Mouse (Mus musculus) midbrain, embryonic 14.5 days (tissue): ENCODE data around the gene Abl1. TPM values are rescaled to one million over a fixed set of nuclear protein-coding genes. Genes with fewer than 3 reads are reported as not detected.

Source experiments
- ATAC-seq: fragments of 200-750 bp; cut with Nextera tagmentation; 2 replicates; pipeline ENCODE4 v1.8.0; 2017; ENCODE audit warnings: moderate number of reproducible peaks, moderate library complexity; ENCODE audit not compliant: low FRiP score, low TSS enrichment
- DNase-seq: peaks from one replicate; pipeline ENCODE4 v3.0.0-alpha.2; 2015
- H3K27ac ChIP-seq: fragments of 300-500 bp; sonication (generic); replicated peaks from 2 replicates; pipeline ENCODE4 v1.5.1; 2014; ENCODE audit warnings: mild to moderate bottlenecking, low read depth, low read length, moderate library complexity
- H3K27me3 ChIP-seq: fragments of 300-500 bp; sonication (generic); 2 replicates; pipeline ENCODE4 v1.6.1; 2014; ENCODE audit warnings: low read length, control low read depth, mixed read lengths; ENCODE audit not compliant: control insufficient read depth, insufficient read depth
- H3K36me3 ChIP-seq: fragments of 300-500 bp; sonication (generic); 2 replicates; pipeline ENCODE4 v1.6.1; 2014; ENCODE audit warnings: low read length, control low read depth; ENCODE audit not compliant: control insufficient read depth, insufficient read depth
- H3K4me1 ChIP-seq: fragments of 300-500 bp; sonication (generic); 2 replicates; pipeline ENCODE4 v1.6.1; 2014; ENCODE audit warnings: mild to moderate bottlenecking, antibody characterized with exemption, low read length, control low read depth; ENCODE audit not compliant: control insufficient read depth, insufficient read depth
- H3K4me2 ChIP-seq: fragments of 300-500 bp; sonication (generic); 2 replicates; pipeline ENCODE4 v1.6.1; 2014; ENCODE audit warnings: mild to moderate bottlenecking, low read length, moderate library complexity
- H3K4me3 ChIP-seq: fragments of 300-500 bp; sonication (generic); replicated peaks from 2 replicates; pipeline ENCODE4 v1.5.1; 2014; ENCODE audit warnings: low read depth, low read length
- H3K9ac ChIP-seq: fragments of 300-500 bp; sonication (generic); replicated peaks from 2 replicates; pipeline ENCODE4 v1.6.1; 2014; ENCODE audit warnings: mild to moderate bottlenecking, low read length, moderate library complexity
- H3K9me3 ChIP-seq: fragments of 300-500 bp; sonication (generic); 2 replicates; pipeline ENCODE4 v1.6.1; 2016; ENCODE audit warnings: low read length, control low read depth, mixed read lengths; ENCODE audit not compliant: control insufficient read depth
- WGBS: fragments of 180-500 bp; shearing (Covaris S2); extraction: QIAGEN DNeasy Blood & Tissue Kit; methylation state at CpG from one replicate; pipeline ENCODE4 v1.1.7; 2014; 5-methylcytosine and 5-hydroxymethylcytosine counted together
- polyA plus RNA-seq: library from polyadenylated mRNA; unstranded; fragments of >200 nt; fragmentation: Nextera tagmentation; extraction: Ambion mirVana; gene quantifications from 2 replicates; pipeline ENCODE4 v1.2.1, GENCODE M21; 2014

The Abl1 gene
- 19.6 and 27.6 TPM in 2 replicates for polyA plus RNA-seq

- H3K9ac ChIP-seq: peak within 1 kb of the TSS; percentile 86
- H3K4me2 ChIP-seq: peak within 1 kb of the TSS; percentile 86
- under 1% methylated on average over 64 of the region's 64 CpGs for WGBS
- ATAC-seq (peak; percentile 99), DNase-seq (peak; percentile 97)
- no peaks in the 10 kb centered on the region for H3K27me3 ChIP-seq
- H3K27ac ChIP-seq: peak within 1 kb of the TSS; percentile 94
- no peaks in the 10 kb centered on the region for H3K9me3 ChIP-seq
- H3K4me3 ChIP-seq: peak within 1 kb of the TSS; percentile 94
- peaks cover 32% of the 10 kb centered on the region for H3K4me1 ChIP-seq
- 0 out of 2 replicates have a peak, but pooled peaks cover 2% of the 10 kb centered on the region for H3K36me3 ChIP-seq
Measured at GRCm38 (mm10) chr2:31688074-31688925, at the start of gene Abl1. Gene Abl1, plus strand, starts transcription at chr2:31688376.

- peak overlapping the region; percentile 49 for H3K4me2 ChIP-seq
- H3K36me3 ChIP-seq: no peaks in the 10 kb centered on the region
- DNase-seq (peak; percentile 49), ATAC-seq (no peak)
- peak overlapping the region; percentile 23; the same call in 1 of the 2 replicates for H3K9ac ChIP-seq
- H3K9me3 ChIP-seq: no peaks in the 10 kb centered on the region
- under 1% methylated on average over 32 of the region's 34 CpGs for WGBS
- peaks cover 89% of the 10 kb centered on the region for H3K27me3 ChIP-seq
- H3K27ac ChIP-seq: no peak overlapping the region
- peaks cover 40% of the 10 kb centered on the region for H3K4me1 ChIP-seq
- peak overlapping the region; percentile 29 for H3K4me3 ChIP-seq
Measured at GRCm38 (mm10) chr2:31638581-31639465, 49.4 kb upstream of the Abl1 start.

GRCm38 (mm10) chr2:31639466-31639760 is 48.8 kb upstream of the Abl1 start:
- Histone ChIP-seq H3K4me1 (peaks cover 40% of the 10 kb centered on the region), H3K9me3 (no peaks in the 10 kb centered on the region), H3K4me2 (peak overlapping the region; percentile 49), H3K27ac (no peak overlapping the region), H3K9ac (no peak overlapping the region; the same call in 1 of the 2 replicates), H3K4me3 (peak overlapping the region; percentile 29), H3K27me3 (peaks cover 89% of the 10 kb centered on the region), H3K36me3 (no peaks in the 10 kb centered on the region)
- WGBS: 0% methylated on average over 13 of the region's 13 CpGs
- ATAC-seq (no peak), DNase-seq (peak; percentile 56)

- H3K4me1 ChIP-seq: peaks cover 40% of the 10 kb centered on the region
- H3K27me3 ChIP-seq: peaks cover 89% of the 10 kb centered on the region
- peak within 1 kb of the TSS; percentile 20; the same call in 1 of the 2 replicates for H3K27ac ChIP-seq
- no peaks in the 10 kb centered on the region for H3K9me3 ChIP-seq
- ATAC-seq: no peak
- peak within 1 kb of the TSS; percentile 49 for H3K4me2 ChIP-seq
- under 1% methylated on average over 41 of the region's 41 CpGs for WGBS
- DNase-seq: peak; percentile 25
- no peaks in the 10 kb centered on the region for H3K36me3 ChIP-seq
- H3K9ac ChIP-seq: peak within 1 kb of the TSS; percentile 29; the same call in 1 of the 2 replicates
- peak within 1 kb of the TSS; percentile 29 for H3K4me3 ChIP-seq
Measured at GRCm38 (mm10) chr2:31639901-31640608, 48.1 kb upstream of the Abl1 start, which contains the start of gene Prdm12. Gene Prdm12, plus strand, starts transcription at chr2:31640037.

GRCm38 (mm10) chr2:31640609-31641507 is 47.3 kb upstream of the Abl1 start:
- under 1% methylated on average over 48 of the region's 48 CpGs for WGBS
- peak overlapping the region; percentile 49 for H3K4me2 ChIP-seq
- no peaks in the 10 kb centered on the region for H3K9me3 ChIP-seq
- peaks cover 88% of the 10 kb centered on the region for H3K27me3 ChIP-seq
- ATAC-seq (peak; percentile 48; the same call in 1 of the 2 replicates), DNase-seq (peak; percentile 74)
- peak overlapping the region; percentile 29 for H3K4me3 ChIP-seq
- no peaks in the 10 kb centered on the region for H3K36me3 ChIP-seq
- peak overlapping the region; percentile 29; the same call in 1 of the 2 replicates for H3K9ac ChIP-seq
- H3K4me1 ChIP-seq: peaks cover 32% of the 10 kb centered on the region
- peak overlapping the region; percentile 20; the same call in 1 of the 2 replicates for H3K27ac ChIP-seq

GRCm38 (mm10) chr2:31641508-31641830 is 46.7 kb upstream of the Abl1 start:
- Histone ChIP-seq H3K4me1 (peaks cover 26% of the 10 kb centered on the region), H3K9me3 (no peaks in the 10 kb centered on the region), H3K4me2 (peak overlapping the region; percentile 39), H3K9ac (no peak overlapping the region), H3K4me3 (peak overlapping the region; percentile 29), H3K27ac (no peak overlapping the region), H3K36me3 (no peaks in the 10 kb centered on the region), H3K27me3 (peaks cover 90% of the 10 kb centered on the region)
- DNase-seq (no peak), ATAC-seq (no peak)
- under 1% methylated on average over 11 of the region's 11 CpGs for WGBS

- Histone ChIP-seq H3K36me3 (no peaks in the 10 kb centered on the region), H3K4me2 (peak overlapping the region; percentile 39), H3K9me3 (no peaks in the 10 kb centered on the region), H3K4me3 (peak overlapping the region; percentile 29), H3K9ac (no peak overlapping the region; the same call in 1 of the 2 replicates), H3K27ac (no peak overlapping the region), H3K27me3 (peaks cover 93% of the 10 kb centered on the region), H3K4me1 (peaks cover 21% of the 10 kb centered on the region)
- peak; percentile 29 for DNase-seq
- no peak for ATAC-seq
- 2% methylated on average over 18 of the region's 18 CpGs for WGBS
Measured at GRCm38 (mm10) chr2:31641929-31642328, 46.2 kb upstream of the Abl1 start.
